Mouse (Mus musculus): ENCODE data around the gene Stx11. TPM values are rescaled to one million over a fixed set of nuclear protein-coding genes. Genes with fewer than 3 reads are reported as not detected.

Gene Stx11
- 15.1 and 16.6 TPM in 2 replicates for polyA plus RNA-seq (2016; fragmentation: Nextera tagmentation; extraction: Ambion mirVana)

DNA sequence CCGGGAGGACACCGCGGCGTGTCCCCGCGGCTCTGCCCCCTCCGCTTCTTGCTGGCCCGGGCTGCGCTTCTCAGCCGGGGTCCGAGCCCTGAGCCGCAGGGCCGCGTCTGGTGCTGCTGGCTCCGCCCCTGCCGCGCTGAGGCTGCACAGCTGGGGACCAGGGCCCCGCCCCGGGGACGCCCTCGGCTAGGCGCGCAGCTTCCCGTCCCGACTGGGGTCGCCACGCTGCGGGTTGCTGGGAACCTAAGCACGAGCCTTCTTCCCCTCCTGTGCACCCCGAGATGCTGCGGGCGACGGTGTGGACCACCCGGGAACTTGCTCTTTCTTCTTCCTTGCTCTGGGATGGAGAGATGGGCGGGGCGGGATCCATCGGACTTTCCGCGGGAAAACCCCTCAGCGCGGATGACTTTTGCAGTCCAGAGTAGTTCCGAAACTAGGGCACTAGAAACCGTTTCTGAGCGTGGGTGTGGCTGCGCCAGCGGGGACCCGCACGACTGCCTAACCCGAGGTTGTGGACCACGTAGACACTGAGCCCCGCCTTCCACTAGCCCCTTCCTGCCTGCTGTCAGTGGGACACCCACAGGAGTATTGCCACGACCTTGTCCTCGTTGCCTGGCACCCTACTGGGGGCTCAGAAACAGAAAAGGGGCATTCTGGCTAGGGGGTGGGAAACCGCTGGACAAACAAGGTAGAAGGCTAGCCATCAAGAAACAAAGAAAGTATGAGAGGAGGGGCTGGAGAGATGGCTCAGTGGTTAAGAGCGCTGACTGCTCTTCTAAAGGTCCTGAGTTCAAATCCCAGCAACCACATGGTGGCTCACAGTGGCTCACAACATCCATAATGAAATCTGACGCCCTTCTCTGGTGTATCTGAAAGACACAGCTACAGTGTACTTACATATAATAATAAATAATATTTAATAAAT, at the start of gene Stx11:
TSS of gene Stx11 (minus strand) at position 148 of the 925 bp plus-strand sequence.
- Histone ChIP-seq H3K9ac (peak within 1 kb of the TSS; percentile 81), H3K4me3 (peak within 1 kb of the TSS; percentile 82), H3K27ac (peak within 1 kb of the TSS; percentile 79), H3K9me3 (replicated peaks) (no peaks in the 10 kb centered on the region), H3K36me3 (no peaks in the 10 kb centered on the region), H3K4me1 (peaks cover 33% of the 10 kb centered on the region), H3K27me3 (replicated peaks) (peaks cover 8% of the 10 kb centered on the region; the same call in 1 of the 2 replicates), H3K4me2 (peak within 1 kb of the TSS; percentile 87)
- peak; percentile 92 for ATAC-seq
- WGBS (ENCODE audit: insufficient replicate concordance), result 3% methylated on average over 56 of the region's 56 CpGs

DNA sequence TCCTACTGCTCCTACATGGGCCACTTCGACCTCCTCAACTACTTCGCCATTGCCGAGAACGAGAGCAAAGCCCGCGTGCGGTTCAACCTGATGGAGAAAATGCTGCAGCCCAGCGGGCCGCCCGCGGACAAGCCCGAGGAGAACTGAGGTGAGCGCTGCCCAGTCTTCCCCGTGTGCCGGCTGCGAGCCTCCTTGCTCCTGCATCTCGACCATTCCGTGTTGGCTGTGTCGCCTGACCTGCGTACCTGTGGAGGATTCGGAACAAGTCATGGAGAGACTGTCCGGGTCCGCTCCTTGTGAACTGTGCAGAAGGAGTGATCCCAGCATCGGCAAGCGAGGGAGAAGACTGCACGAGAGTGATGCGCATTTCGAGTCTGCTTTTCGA, 44.6 kb upstream of the Stx11 start:
- peak overlapping the region; percentile 85 for H3K9ac ChIP-seq
- peaks cover 15% of the 10 kb centered on the region for H3K36me3 ChIP-seq
- no peaks in the 10 kb centered on the region for H3K27me3 ChIP-seq (replicated peaks)
- H3K4me3 ChIP-seq, result peak overlapping the region; percentile 86
- peaks cover 28% of the 10 kb centered on the region for H3K4me1 ChIP-seq
- peak overlapping the region; percentile 61 for H3K27ac ChIP-seq
- H3K4me2 ChIP-seq, result peak overlapping the region; percentile 81
- no peaks in the 10 kb centered on the region for H3K9me3 ChIP-seq (replicated peaks)
- WGBS (ENCODE audit: insufficient replicate concordance), result under 1% methylated on average over 29 of the region's 29 CpGs
- ATAC-seq, result peak; percentile 26; the same call in 1 of the 2 replicates

DNA sequence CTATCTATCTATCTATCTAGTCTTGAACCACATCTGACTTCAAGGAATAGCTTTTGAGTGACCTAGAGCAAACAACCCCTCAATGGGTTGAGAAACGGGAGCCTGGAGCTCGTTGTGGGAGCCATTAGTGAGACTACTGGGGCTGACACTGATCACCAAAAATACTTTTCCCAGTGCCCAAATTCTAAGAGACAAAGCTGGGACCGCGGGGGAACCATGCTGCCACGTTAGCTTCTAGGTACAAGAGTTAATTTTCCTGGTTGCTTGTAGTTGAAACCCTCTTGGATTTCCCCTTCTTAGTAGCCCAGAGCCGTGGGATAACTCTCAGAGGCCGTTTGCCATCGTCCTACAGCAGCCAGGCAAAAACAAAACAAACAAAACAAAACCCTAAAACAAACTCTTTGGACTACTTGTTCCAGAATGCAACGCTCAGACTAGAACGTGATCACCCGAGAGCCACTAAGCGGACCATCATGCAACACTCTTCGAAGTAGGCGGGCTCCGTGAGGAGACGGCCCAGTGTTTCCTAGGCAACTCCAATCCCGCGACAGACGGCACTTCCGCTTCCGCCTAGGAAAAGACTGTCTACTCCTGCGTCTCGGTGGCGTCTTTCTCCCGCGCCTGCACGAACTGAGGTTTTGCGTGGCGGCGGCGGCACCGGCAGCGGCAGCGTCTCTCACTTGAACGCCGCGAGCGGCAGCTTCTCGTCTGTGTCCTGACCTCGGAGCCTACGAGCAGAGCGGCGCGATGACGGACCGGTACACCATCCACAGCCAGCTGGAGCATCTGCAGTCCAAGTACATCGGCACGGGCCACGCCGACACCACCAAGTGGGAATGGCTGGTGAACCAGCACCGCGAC, 44.0 kb upstream of the Stx11 start:
- ATAC-seq, result peak; percentile 99
- Histone ChIP-seq H3K4me1 (peaks cover 23% of the 10 kb centered on the region), H3K36me3 (peaks cover 15% of the 10 kb centered on the region), H3K27ac (peak overlapping the region; percentile 82), H3K9ac (peak overlapping the region; percentile 85), H3K4me2 (peak overlapping the region; percentile 81), H3K9me3 (replicated peaks) (no peaks in the 10 kb centered on the region), H3K27me3 (replicated peaks) (no peaks in the 10 kb centered on the region), H3K4me3 (peak overlapping the region; percentile 86)
- 2% methylated on average over 52 of the region's 52 CpGs for WGBS (ENCODE audit: insufficient replicate concordance)

DNA sequence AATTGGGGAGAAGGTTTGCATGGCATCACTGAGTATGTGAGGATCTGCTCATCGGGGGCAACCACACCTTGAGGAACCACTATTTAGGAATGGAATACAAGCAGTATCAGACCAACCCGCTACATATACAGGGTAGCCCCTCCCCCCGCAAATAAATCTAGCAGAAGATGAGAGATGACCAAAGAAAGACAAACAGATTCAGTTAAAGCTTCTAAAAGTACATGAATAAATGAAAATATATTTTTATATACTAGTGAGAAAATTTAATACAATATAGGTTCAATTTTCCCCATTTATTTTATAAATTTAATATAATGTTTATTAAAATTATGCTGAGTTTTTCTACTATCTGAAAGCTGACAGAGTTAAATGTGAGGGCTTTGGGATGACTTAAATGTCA, 40.9 kb upstream of the Stx11 start, which contains the start of gene Sf3b5:
TSS of gene Sf3b5 (plus strand) at position 301 of the 400 bp plus-strand sequence.
- Histone ChIP-seq H3K4me2 (no peak within 1 kb of the TSS), H3K9ac (no peak within 1 kb of the TSS), H3K9me3 (replicated peaks) (no peaks in the 10 kb centered on the region), H3K27me3 (replicated peaks) (no peaks in the 10 kb centered on the region), H3K27ac (no peak within 1 kb of the TSS), H3K4me1 (peaks cover 12% of the 10 kb centered on the region), H3K4me3 (no peak within 1 kb of the TSS), H3K36me3 (peaks cover 6% of the 10 kb centered on the region)
- WGBS (ENCODE audit: insufficient replicate concordance), result 70% methylated on average over 3 of the region's 3 CpGs
- ATAC-seq, result no peak

DNA sequence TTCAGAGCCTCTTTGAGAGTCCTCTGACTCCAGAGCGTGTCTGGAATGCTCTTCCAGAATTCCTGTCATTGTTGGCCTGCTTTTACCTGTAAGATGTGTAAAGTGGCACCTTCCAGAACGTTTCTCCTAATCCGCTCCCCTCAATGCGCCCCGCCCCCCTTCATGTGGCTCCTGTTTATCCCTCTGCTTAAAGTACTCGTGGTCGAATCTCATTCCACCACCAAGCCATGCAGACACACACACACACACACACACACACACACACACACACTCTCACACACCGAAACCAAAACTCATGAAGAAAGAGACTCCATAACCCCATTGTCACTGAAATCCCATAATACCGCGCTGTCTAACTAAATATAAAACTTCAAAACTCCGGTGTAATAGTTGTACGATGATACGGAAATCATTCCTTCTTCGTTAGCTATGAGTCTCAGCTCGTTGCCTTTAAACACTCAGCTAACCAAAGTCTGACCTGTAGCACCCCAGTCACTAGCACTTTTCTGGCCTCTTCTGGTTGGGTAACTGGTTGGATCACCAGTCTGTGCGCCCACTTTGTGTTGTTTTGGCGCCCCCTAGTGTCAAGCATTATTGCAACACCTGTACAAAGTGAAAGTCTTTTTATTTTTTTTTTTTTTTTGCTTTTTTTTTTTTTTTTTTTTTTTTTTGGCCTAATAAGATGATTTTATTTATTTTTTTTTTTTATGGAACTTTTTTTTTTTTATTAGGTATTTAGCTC, 32.8 kb upstream of the Stx11 start:
- Histone ChIP-seq H3K4me2 (peak overlapping the region; percentile 11; the same call in 1 of the 2 replicates), H3K9ac (no peak overlapping the region), H3K4me1 (peaks cover 13% of the 10 kb centered on the region), H3K27me3 (replicated peaks) (no peaks in the 10 kb centered on the region), H3K9me3 (replicated peaks) (no peaks in the 10 kb centered on the region), H3K36me3 (no peaks in the 10 kb centered on the region), H3K27ac (no peak overlapping the region), H3K4me3 (no peak overlapping the region)
- ATAC-seq, result peak; percentile 69
- WGBS (ENCODE audit: insufficient replicate concordance), result 41% methylated on average over 17 of the region's 17 CpGs

DNA sequence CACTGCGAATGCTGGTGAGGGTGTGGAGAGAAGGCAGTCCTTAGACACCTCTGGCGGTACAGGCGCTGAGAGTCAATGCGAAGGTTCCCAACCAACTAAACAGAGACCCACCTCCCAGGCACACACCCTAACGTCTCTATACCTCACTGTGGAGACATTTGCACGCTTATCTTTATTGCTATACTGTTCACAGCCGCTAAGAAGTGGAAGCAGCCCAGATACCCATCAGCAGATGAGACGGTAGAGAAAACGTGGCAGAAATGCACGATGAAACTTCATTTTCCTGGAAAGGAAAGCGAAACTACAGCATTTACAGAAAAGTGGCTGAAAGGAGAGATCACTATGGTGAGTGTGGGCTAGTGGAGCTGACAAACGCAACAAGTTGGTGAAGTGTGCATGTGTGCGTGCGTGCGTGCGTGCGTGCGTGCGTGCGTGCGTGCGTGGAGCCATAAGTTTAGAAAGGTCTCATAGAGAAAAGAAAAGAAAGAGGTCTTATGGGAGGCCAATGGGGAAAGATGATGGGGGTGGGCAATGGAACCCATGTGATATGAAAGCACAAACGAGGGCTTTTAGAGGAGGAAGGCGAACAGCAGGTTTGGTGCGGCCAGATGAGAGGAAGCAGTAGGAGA, 29.4 kb upstream of the Stx11 start:
- 63% methylated on average over 25 of the region's 25 CpGs for WGBS (ENCODE audit: insufficient replicate concordance)
- ATAC-seq, result peak; percentile 54; the same call in 1 of the 2 replicates
- no peak overlapping the region for H3K4me3 ChIP-seq
- no peaks in the 10 kb centered on the region for H3K36me3 ChIP-seq
- peak overlapping the region; percentile 33 for H3K4me2 ChIP-seq
- H3K27me3 ChIP-seq (replicated peaks), result no peaks in the 10 kb centered on the region
- no peaks in the 10 kb centered on the region for H3K9me3 ChIP-seq (replicated peaks)
- peaks cover 15% of the 10 kb centered on the region for H3K4me1 ChIP-seq
- no peak overlapping the region for H3K9ac ChIP-seq
- no peak overlapping the region for H3K27ac ChIP-seq

DNA sequence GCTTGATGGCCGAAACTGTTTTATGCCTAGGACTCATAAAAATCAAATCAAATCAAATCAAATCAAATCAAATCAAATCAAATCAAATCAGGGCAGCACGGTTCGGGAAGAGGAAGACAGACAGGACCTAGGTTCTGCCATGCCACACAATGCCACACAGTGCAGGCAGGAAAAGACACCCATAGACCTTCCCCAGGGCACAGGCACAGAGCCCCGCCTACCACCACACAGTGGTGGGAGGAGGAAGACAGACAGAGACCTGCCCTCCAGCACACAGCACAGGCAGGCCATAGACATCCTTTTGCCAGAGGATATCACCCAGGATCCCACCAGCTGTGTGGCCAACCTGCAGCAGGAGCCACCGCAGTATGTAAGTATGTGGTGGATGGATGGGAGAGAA, 27.9 kb upstream of the Stx11 start:
- no peaks in the 10 kb centered on the region for H3K9me3 ChIP-seq (replicated peaks)
- H3K4me3 ChIP-seq, result no peak overlapping the region
- H3K9ac ChIP-seq, result no peak overlapping the region
- no peaks in the 10 kb centered on the region for H3K27me3 ChIP-seq (replicated peaks)
- peak; percentile 46; the same call in 1 of the 2 replicates for ATAC-seq
- WGBS (ENCODE audit: insufficient replicate concordance), result 76% methylated on average over 5 of the region's 5 CpGs
- H3K4me2 ChIP-seq, result no peak overlapping the region
- peaks cover 28% of the 10 kb centered on the region for H3K4me1 ChIP-seq
- no peak overlapping the region for H3K27ac ChIP-seq
- no peaks in the 10 kb centered on the region for H3K36me3 ChIP-seq

DNA sequence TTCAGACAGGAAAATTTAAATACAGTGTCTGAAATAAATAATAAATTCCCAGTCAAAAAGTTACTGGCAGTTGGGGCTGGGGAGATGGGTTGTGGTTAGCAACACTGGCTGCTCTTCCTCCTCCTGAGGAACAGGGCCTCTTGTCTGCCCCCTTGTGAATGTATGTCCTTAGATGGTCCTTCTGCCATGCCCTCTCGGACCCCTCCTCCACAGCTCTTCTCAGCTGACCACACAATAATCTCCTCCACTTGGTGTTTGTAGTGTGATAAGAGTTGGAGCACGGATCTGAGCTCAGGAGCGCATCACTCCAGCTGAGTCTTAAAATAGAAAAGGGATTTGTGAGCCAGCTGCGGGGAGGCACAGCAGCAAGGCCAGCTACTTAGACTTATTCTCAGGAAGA, 22.8 kb upstream of the Stx11 start:
- no peaks in the 10 kb centered on the region for H3K9me3 ChIP-seq (replicated peaks)
- peak; percentile 33; the same call in 1 of the 2 replicates for ATAC-seq
- H3K4me2 ChIP-seq, result peak overlapping the region; percentile 8; the same call in 1 of the 2 replicates
- H3K9ac ChIP-seq, result no peak overlapping the region
- H3K36me3 ChIP-seq, result no peaks in the 10 kb centered on the region
- 0 out of 2 replicates have a peak overlapping the region, but pooled peaks have one; percentile 14 for H3K27ac ChIP-seq
- 5% methylated on average over 4 of the region's 4 CpGs for WGBS (ENCODE audit: insufficient replicate concordance)
- peaks cover 45% of the 10 kb centered on the region for H3K4me1 ChIP-seq
- no peak overlapping the region for H3K4me3 ChIP-seq
- no peaks in the 10 kb centered on the region for H3K27me3 ChIP-seq (replicated peaks)

DNA sequence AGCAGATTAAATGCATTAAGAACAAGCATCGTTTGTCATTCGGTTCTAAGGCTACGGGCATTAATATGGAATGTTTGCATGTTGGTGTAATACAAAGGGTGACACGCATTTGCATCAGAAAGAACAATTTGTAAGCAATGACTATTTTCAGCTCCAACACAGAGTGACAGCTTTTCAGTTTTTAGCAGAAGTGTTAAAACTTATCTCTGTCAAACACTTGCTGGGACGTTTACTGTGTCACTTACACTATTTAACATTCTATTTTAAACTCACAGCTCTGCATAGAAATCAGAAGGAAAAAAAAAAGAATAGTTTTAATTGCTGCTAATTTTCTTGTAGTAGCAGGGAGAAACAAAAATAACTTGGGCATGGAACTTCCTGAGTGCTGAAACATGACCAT, 22.4 kb upstream of the Stx11 start:
- H3K27ac ChIP-seq, result 0 out of 2 replicates have a peak overlapping the region, but pooled peaks have one; percentile 14

DNA sequence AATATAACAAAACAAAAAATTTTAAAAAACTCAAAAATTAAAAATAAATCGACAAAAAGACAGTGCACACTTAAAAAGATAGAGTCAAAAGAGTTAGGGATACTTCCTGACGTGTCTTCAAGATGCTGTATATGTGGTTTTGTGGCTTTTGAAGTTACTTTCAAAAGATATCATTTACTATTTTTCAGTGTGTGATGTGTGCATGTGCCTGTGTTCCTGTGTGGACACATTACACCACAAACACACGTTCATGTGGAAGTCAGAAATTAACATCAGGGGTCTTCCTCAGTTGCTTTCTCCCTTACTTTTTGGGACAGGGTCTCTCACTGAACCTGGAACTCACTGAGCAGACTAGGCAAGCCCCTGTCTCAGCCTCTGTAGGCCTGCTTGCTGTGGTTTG, 20.9 kb upstream of the Stx11 start:
- H3K36me3 ChIP-seq, result no peaks in the 10 kb centered on the region
- H3K4me2 ChIP-seq, result no peak overlapping the region
- ATAC-seq, result no peak
- 40% methylated on average over 3 of the region's 3 CpGs for WGBS (ENCODE audit: insufficient replicate concordance)
- no peaks in the 10 kb centered on the region for H3K9me3 ChIP-seq (replicated peaks)
- no peaks in the 10 kb centered on the region for H3K27me3 ChIP-seq (replicated peaks)
- no peak overlapping the region for H3K27ac ChIP-seq
- H3K4me3 ChIP-seq, result no peak overlapping the region
- H3K9ac ChIP-seq, result no peak overlapping the region
- H3K4me1 ChIP-seq, result peaks cover 50% of the 10 kb centered on the region

More for the DNA sequence above, 22.4 kb upstream of the Stx11 start:
- ATAC-seq, result no peak
- no peaks in the 10 kb centered on the region for H3K36me3 ChIP-seq
- no peaks in the 10 kb centered on the region for H3K27me3 ChIP-seq (replicated peaks)
- WGBS (ENCODE audit: insufficient replicate concordance), result 48% methylated on average over 5 of the region's 5 CpGs
- H3K9me3 ChIP-seq (replicated peaks), result no peaks in the 10 kb centered on the region
- peaks cover 45% of the 10 kb centered on the region for H3K4me1 ChIP-seq
- no peak overlapping the region for H3K9ac ChIP-seq
- H3K4me2 ChIP-seq, result peak overlapping the region; percentile 8; the same call in 1 of the 2 replicates
- no peak overlapping the region for H3K4me3 ChIP-seq

DNA sequence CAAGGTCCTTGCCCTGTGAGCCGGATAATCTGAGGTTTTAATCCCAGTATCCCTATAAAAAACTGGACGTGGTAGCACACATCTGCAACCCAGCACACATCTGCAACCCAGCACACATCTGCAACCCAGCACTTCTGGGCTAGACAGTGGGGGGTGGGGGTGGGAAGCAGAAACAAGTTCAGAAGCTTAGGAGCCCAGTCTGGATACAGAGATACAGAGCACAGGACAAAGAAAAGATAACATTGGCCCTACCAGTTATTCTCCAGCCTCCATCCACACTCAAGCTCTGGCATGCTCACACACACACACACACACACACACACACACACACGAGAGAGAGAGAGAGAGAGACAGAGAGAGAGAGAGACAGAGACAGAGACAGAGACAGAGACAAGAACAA, 19.4 kb upstream of the Stx11 start:
- no peaks in the 10 kb centered on the region for H3K36me3 ChIP-seq
- no peak overlapping the region for H3K4me2 ChIP-seq
- 55% methylated on average over 2 of the region's 3 CpGs for WGBS (ENCODE audit: insufficient replicate concordance)
- H3K9ac ChIP-seq, result no peak overlapping the region
- peak; percentile 38; the same call in 1 of the 2 replicates for ATAC-seq
- no peak overlapping the region for H3K27ac ChIP-seq
- H3K4me3 ChIP-seq, result no peak overlapping the region
- no peaks in the 10 kb centered on the region for H3K27me3 ChIP-seq (replicated peaks)
- H3K4me1 ChIP-seq, result peaks cover 48% of the 10 kb centered on the region
- no peaks in the 10 kb centered on the region for H3K9me3 ChIP-seq (replicated peaks)

All from liver, embryonic 12.5 days (tissue).